In the genomic region with DNA sequence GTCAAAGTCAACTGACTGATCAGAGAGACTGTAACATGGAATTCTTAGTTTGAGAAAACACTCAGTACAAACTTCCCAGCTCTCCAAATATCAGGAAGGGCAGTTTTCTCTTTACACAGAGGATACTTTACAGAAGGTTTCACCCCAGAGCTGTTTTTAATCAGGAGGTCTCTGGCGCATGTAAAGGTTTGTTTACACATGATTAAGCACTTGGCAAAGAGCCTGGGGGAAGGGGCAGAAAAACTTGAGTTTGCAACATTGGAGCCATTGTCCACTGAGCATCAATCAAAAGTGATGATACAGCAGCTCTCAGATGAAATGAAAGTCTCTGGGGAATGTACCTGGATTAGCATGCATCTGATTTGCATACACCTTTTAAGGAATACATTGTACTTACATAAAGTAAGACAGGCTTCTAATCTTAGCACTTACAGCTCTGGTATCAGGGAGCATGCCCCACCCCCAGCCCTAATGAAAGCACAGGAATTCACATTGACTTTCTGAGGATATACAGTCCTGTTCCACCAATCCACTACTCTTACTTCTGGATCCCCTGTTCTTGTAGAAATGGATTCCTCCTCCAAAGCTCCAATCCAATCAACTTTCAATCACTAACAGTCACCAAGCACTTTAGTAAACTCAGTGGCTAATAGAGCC, we compare ENCODE assay signal across 12 mouse cellular contexts.
A peak's percentile ranks its signal among the peaks of the same experiment; 100 is the strongest.
DNase-seq lines count a peak whose midpoint lies in the region; ATAC-seq and TF ChIP-seq lines count a peak whose summit lies in the region.
"Had no signal": no experiment of that assay in that cellular context is flagged by ENCODE, and none has a peak within 500 bp of the region (broad histone marks: within the 10 kb centered on the region; RNA-seq: fewer than 3 reads in every experiment).

No protein-coding gene starts in this region.

- H3K27me3 ChIP-seq in heart, embryonic 12.5 days (replicated peaks): 0 out of 2 replicates have a peak, but pooled peaks cover 2% of the 10 kb centered on the region
- no peaks in the 10 kb centered on the region for H3K27me3 ChIP-seq in kidney, embryonic 16.5 days (ENCODE audit: insufficient read depth, low read length)
- no peaks in the 10 kb centered on the region for H3K27me3 ChIP-seq in lung, postnatal 0 days (replicated peaks; ENCODE audit: insufficient read depth, low read length)

- H3K9ac ChIP-seq in heart, embryonic 12.5 days: no peak overlapping the region
- H3K9ac ChIP-seq in kidney, embryonic 16.5 days (replicated peaks; ENCODE audit: low read length): no peak overlapping the region
- no peak overlapping the region for H3K9ac ChIP-seq in lung, postnatal 0 days (replicated peaks; ENCODE audit: low read depth)

- H3K4me3 ChIP-seq in heart, embryonic 12.5 days: no peak overlapping the region
- no peak overlapping the region for H3K4me3 ChIP-seq in kidney, embryonic 16.5 days (ENCODE audit: low read length)
- H3K4me3 ChIP-seq in lung, postnatal 0 days (ENCODE audit: low read depth, low read length): no peak overlapping the region

- WGBS in heart, embryonic 12.5 days: 10% methylated on average over 1 of the region's 1 CpGs
- 3% methylated on average over 1 of the region's 1 CpGs for WGBS in kidney, embryonic 16.5 days
- WGBS in lung, postnatal 0 days: 3% methylated on average over 1 of the region's 1 CpGs

- H3K27ac ChIP-seq in heart, embryonic 12.5 days (ENCODE audit: poor library complexity, severe bottlenecking): peak overlapping the region; percentile 33; the same call in 1 of the 2 replicates
- H3K27ac ChIP-seq in kidney, embryonic 16.5 days (ENCODE audit: low read length): peak overlapping the region; percentile 41
- no peak overlapping the region for H3K27ac ChIP-seq in lung, postnatal 0 days (ENCODE audit: low read length)

- no peak for DNase-seq in heart, postnatal 36 days
- peak; percentile 4 for DNase-seq in 3T3-L1 (ENCODE audit: low read depth, low spot score)
- DNase-seq in embryo, embryonic 11 days: peak; percentile 63
- no peak for DNase-seq in urinary bladder, adult 18-20 months (ENCODE audit: low spot score in 2 of 2)
- DNase-seq in lung, postnatal 0 days (ENCODE audit: low spot score): no peak
- DNase-seq: adrenal gland, postnatal 25 days; cerebellum, adult 2 months; heart, postnatal 10 days; lung, adult 18-20 months had no signal

- TF ChIP-seq EP300 in lung, postnatal 0 days (IDR thresholded peaks at IDR 0.05): no peak

- no peak overlapping the region for H3K4me2 ChIP-seq in heart, embryonic 12.5 days
- no peak overlapping the region for H3K4me2 ChIP-seq in kidney, embryonic 16.5 days (replicated peaks; ENCODE audit: low read depth, low read length)
- H3K4me2 ChIP-seq in lung, postnatal 0 days (replicated peaks; ENCODE audit: low read depth, low read length): no peak overlapping the region

- TF ChIP-seq CTCF in lung, postnatal 0 days (IDR thresholded peaks at IDR 0.05): no peak

- intact Hi-C loops in heart, postnatal 36 days (cut with DNase I): no loop called here

- H3K4me1 ChIP-seq in heart, embryonic 12.5 days (replicated peaks): peaks cover 21% of the 10 kb centered on the region
- H3K4me1 ChIP-seq in kidney, embryonic 16.5 days (ENCODE audit: insufficient read depth, low read length): peaks cover 8% of the 10 kb centered on the region
- no peaks in the 10 kb centered on the region for H3K4me1 ChIP-seq in lung, postnatal 0 days (ENCODE audit: insufficient read depth, low read depth, low read length)

- H3K36me3 ChIP-seq in heart, embryonic 12.5 days: no peaks in the 10 kb centered on the region
- no peaks in the 10 kb centered on the region for H3K36me3 ChIP-seq in kidney, embryonic 16.5 days (ENCODE audit: insufficient read depth, low read length)
- no peaks in the 10 kb centered on the region for H3K36me3 ChIP-seq in lung, postnatal 0 days (ENCODE audit: insufficient read depth, low read length)

- ATAC-seq in heart, embryonic 12.5 days (ENCODE audit: insufficient number of reproducible peaks, low FRiP score): no peak
- ATAC-seq in kidney, embryonic 16.5 days (ENCODE audit: low FRiP score, low TSS enrichment): peak; percentile 78; the same call in 1 of the 2 replicates
- no peak for ATAC-seq in megakaryocyte, adult 5-6 weeks (ENCODE audit: poor library complexity, severe bottlenecking)
- no peak for ATAC-seq in lung, postnatal 0 days

- no peaks in the 10 kb centered on the region for H3K9me3 ChIP-seq in heart, embryonic 12.5 days (replicated peaks)
- no peaks in the 10 kb centered on the region for H3K9me3 ChIP-seq in kidney, embryonic 16.5 days (ENCODE audit: low read length)
- H3K9me3 ChIP-seq in lung, postnatal 0 days (ENCODE audit: low read length): no peaks in the 10 kb centered on the region

Comparison
In these comparisons a context has a peak if more than half of its experiments do, and no peak if none do; other contexts are left out.
1. DNase-seq: peak in 3T3-L1 (single experiment) and embryo, embryonic 11 days (single experiment); none in heart, postnatal 36 days (0 of 2), urinary bladder, adult 18-20 months (0 of 2) and lung, postnatal 0 days (single experiment).